Mouse (Mus musculus) telencephalon, adult 2 months (tissue): ENCODE data around the gene Glis3.

Experiments used
- DNase-seq: peaks from one replicate; pipeline ENCODE4 v3.0.0-alpha.2; 2011; ENCODE audit warnings: low read depth, low spot score

The Glis3 gene

GRCm38 (mm10) chr19:28478055-28478454 is 201.8 kb downstream of the Glis3 start:
- no peak for DNase-seq

DNA sequence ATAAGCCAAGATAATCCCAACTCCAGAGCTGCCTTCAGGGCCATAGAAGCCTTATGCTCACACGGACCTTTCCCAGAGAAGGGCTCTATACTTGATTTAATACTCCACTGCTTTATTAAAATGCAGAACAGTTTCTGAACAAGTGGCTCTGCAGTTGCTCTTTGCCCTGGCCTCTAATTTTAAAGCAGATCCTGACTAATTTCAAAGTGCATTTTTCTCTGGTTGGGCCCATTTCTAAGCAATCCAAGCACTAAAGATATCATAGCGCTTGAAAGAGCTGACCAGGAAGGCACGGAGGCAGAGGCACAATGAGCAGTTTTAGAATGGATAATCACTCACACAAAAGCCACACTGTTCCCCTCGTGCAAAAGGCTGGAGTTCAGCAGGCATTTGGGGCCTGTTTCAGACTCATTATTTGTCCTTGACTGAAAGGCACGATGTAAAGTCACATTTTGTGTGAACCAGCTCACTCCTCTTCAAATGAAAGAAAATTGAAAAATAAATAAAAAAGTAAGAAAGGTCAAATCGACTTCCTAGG is 202.5 kb downstream of the Glis3 start:
- no peak for DNase-seq

GRCm38 (mm10) chr19:28473621-28474020 is 206.3 kb downstream of the Glis3 start:
- DNase-seq = no peak

DNA sequence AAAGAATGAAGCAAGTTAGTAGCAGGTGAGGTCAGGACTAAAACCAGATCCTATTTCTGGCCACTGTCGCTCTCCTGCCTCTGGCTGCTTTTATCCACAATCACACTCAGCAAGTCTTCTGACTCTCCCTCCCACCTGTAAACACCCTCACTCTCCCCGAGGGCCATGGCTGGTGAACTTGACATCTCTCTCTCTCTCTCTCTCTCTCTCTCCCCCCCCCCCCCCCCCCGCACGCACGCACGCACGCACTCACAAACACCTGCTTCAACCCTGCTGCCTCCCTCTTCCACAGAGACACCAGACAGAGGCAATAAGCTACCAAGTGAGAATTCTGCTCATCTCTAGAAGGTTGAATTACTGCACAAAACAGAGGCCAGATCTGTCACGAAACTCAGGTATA is 208.7 kb downstream of the Glis3 start:
- no peak for DNase-seq

DNA sequence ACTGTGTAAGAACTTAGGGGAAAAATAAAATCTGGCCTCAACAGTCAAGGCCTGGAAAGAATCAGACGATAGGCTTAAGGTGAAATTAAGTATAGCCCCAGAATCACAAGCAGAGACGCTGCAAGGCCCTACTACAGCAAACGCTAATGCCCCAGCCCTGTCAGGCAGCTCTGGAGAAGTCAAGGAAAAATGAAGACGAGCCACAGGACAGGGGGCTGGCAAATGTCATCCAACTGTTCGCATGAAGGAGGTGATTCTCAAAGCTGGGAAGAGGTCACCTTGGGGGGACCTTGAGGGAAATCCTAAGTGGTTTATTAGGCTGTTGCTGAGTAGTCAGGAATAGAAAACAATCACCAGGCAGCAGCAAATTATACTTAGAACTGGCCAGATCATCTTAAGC is 214.1 kb downstream of the Glis3 start:
- DNase-seq = no peak

DNA sequence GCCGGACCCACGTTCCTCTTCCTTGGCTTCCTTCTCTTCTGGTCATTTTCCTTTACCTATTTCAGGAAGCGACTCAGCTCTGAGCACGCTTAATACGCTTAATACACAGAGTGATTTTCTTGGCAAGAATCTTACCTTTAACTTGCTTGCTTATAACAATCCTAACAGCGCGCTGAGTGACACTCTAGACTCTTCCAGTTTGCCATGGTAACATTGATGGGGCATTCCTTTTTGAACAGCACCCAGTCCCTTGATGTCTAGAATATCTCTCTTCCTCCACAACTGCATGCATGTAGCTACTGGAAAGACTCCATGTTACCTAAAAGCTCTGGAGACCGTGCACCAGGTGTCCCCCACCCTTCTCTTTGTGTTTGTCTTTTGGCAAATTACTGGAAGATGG is 225.5 kb downstream of the Glis3 start:
- no peak for DNase-seq

DNA sequence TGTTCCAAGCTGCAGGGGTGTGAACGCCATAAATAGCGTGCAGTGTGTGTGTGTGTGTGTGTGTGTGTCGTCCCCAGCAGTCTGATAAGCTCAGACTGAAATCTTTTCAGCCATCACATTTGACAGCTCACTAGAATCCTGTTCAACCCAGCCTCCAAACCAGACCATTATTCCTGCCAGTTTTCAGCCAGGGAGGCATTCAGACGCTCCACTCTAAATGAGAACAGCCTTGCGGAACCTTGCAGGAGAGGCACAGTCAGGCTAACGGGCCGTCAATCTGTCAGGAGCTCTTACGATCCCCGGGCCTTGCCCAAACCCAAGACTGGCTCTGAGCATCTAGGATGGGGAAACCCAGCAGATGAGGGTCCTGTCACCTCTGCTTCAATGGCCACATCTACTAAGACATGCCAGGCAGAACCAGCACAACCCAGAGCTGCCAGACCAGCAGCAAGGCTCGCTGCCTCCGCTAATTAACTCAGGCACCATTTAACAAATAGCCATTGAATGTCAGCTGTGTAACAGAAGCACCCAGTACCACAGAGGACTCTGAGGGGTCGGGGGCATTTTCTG is 226.8 kb downstream of the Glis3 start:
- DNase-seq = peak; percentile 46

- DNase-seq = no peak
Observed at GRCm38 (mm10) chr19:28448811-28449210, 231.1 kb downstream of the Glis3 start.

GRCm38 (mm10) chr19:28442161-28442560 is 237.7 kb downstream of the Glis3 start:
- DNase-seq = no peak

DNA sequence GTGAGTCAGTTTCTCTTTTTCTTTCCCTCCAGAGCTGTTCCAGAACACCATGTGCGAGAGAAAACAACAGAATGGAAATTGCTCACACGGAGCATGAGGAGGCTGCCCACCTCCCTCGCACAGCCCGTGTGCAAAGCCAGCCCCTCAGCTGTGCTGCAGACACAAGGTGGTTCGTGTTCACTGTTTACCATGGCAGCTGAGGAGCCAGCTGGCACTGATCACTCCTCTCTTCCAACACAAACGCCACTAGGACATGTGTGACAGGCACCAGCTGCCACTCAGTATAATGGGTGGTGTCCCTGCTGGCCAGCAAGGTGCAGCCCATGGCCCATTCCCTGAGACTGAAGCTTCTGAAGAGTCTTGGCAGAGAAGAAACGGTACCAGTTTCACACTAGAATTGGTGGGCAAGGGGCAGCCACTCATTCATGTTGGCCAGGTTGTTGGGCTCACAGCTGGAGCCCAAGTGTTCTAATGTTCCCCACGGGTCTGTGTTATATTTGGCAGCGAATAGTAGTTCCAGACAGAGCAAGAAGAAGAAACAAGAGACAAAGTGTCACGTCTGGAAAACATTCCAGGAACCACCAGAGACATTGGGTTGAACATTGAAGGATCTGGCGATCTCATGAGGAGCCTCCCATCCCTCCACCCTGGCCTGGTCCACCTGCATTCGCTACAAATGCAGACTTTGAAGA is 243.3 kb downstream of the Glis3 start:
- DNase-seq = peak; percentile 73

GRCm38 (mm10) chr19:28428220-28428816 is 251.6 kb downstream of the Glis3 start:
- no peak for DNase-seq

GRCm38 (mm10) chr19:28424180-28424579 is 255.7 kb downstream of the Glis3 start:
- DNase-seq = no peak

GRCm38 (mm10) chr19:28422939-28423338 is 256.9 kb downstream of the Glis3 start:
- DNase-seq = no peak

DNA sequence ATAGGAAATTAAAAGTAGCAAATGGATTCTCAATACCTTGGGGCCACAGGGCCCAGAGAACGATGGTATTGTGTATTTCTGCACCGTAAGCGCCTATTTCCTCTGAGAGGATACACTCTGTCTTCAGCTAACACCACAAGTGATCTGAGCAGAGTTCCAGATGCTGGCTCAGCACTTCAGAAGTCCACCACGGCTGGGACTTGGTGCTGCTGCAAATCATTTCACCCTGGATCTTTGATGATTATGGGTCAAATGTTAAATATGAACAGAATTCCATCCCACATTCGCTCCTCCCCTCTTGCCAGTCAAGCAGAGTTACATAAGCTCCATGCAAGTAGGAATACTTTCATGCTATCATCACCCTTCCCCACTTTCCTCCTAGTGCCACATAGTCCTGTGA is 263.8 kb downstream of the Glis3 start:
- DNase-seq = no peak

- no peak for DNase-seq
Observed at GRCm38 (mm10) chr19:28408787-28409186, 271.1 kb downstream of the Glis3 start.

DNA sequence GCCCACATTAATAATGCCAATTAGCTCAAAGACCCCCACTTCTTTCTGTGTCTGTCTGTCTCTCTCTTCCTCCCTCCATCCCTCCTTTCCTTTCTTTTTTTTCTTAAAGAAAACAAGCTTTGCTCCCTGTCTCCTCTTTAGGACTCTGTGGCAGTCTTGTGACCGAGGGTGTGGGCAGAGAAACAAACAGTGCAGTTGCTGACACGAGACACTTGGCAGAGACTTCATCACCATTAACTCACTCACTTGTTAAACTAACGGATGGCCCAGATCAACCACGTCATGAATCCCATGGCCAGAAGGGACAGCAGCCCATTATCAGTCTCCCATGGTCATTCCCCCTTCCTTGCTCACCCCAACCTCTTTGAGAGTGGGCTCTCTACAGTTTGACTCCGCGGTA is 276.9 kb downstream of the Glis3 start:
- DNase-seq = no peak

- no peak for DNase-seq
Observed at GRCm38 (mm10) chr19:28395584-28395861, 284.4 kb downstream of the Glis3 start.

DNA sequence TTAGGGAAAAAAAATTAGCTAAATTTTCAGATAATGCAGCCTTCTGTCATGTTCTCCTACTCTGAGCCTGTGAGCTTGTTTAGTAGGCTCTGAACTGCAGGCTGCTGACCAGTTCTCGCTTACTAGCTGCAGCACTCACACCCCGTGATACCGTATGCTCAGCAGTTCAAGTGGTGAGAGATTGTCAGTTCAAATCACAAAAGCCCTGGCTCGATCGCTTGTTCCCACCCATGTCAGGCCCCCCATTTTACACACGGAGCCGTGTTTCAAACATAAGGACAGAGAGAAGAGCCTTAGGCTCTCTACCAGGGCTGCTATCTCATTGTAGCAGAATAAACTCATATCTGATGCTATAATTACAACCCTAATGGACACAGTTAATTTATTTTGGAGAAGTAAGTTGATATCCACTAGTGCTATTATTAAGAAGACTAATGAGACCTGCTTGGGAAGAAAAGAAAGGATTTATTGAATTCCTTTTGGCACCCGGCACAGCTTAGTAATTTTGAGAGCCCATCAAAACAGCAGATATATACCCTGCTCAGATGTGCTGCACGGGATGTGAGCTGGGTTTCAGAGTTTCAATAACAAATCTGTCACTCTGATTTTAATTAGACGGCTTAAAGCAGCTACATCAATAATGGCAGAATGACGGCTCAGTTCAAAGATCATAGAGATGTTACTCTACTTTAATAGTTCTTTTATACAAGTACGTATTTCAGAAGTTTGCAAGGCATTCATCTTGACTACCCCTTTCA is 284.9 kb downstream of the Glis3 start:
- DNase-seq = no peak

GRCm38 (mm10) chr19:28393766-28394165 is 286.1 kb downstream of the Glis3 start:
- no peak for DNase-seq

DNA sequence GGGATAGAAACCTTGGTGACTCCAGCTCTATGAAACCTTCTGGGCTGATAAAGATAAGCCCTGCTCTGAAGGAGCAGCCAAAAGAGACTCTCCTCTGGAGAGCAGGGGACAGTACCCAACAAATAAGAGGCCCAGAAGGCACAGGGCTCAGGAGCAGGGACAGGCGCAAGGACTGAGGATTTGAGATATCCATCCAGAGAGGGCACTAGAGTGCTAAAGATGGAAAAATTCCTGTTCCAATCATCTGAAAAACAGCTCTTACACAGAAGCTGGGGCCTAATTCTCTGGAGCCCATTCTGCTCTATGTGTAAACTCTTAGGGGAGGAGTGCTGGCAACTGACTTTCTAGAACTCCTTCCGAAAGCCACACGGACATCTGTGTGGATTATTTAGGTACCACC is 287.0 kb downstream of the Glis3 start:
- DNase-seq = no peak

GRCm38 (mm10) chr19:28390920-28391319 is 289.0 kb downstream of the Glis3 start:
- no peak for DNase-seq

GRCm38 (mm10) chr19:28389146-28389545 is 290.7 kb downstream of the Glis3 start:
- no peak for DNase-seq

DNA sequence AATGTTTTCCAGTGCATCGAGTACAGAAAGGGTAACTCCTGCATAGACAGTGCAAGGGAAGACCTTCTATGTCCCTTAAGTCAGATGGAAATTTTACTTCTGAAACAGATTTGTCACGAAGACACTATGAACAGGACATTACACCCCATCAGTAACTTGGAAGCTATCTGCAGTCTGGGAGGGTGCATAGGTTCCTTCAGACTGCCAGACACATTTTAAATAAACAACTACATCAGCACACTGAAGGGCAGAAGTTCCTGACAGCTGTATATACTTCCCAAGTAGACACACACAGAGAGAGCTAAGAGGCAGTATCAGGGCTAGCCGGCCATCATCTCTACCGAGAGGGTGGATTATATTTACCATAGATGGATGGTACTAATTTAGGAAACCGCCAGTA is 296.5 kb downstream of the Glis3 start:
- no peak for DNase-seq
